ENCODE assay signal across 28 mouse cellular contexts in the genomic region with DNA sequence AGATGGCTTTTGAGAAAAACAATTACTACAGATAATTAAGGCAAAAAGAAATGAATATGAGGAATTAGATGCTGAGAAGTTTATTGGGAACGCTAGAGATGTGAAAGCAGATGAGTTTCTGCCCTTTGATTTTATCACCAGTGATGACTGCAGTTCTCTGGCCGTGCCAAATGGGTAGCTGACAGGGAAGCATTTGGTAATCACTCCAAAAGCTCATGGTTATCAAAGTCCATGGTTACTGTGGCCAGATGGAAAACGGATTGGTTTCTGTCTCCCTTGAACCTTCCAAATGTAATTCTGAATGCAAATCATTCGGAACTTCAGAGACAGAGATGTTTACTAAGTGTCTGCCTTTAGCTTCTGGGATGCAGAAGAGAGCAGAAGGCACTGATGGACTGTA. TPM values are rescaled to one million over a fixed set of nuclear protein-coding genes. Genes with fewer than 3 reads are reported as not detected.
DNase-seq lines count a peak whose midpoint lies in the region; ATAC-seq and TF ChIP-seq lines count a peak whose summit lies in the region.
"Had no signal": no experiment of that assay in that cellular context is flagged by ENCODE, and none has a peak within 500 bp of the region (broad histone marks: within the 10 kb centered on the region; RNA-seq: fewer than 3 reads in every experiment).

No protein-coding gene starts in this region.

- no peak overlapping the region for H3K4me3 ChIP-seq in forebrain, postnatal 0 days (ENCODE audit: low read depth, low read length)
- H3K4me3 ChIP-seq in forebrain, embryonic 16.5 days (replicated peaks; ENCODE audit: low read length), result no peak overlapping the region
- no peak overlapping the region for H3K4me3 ChIP-seq in kidney, adult 2 months (ENCODE audit: insufficient read depth, low read depth, low read length)
- H3K4me3 ChIP-seq in liver, adult 2 months (ENCODE audit: insufficient read depth, low read depth, low read length), result no peak overlapping the region
- no peak overlapping the region for H3K4me3 ChIP-seq in liver, embryonic 12.5 days
- H3K4me3 ChIP-seq: embryonic facial prominence, embryonic 10.5 days; embryonic facial prominence, embryonic 13.5 days; erythroblast, embryonic 14.5 days; forebrain, embryonic 12.5 days; forebrain, embryonic 15.5 days; gastrocnemius, adult 2 months; heart, embryonic 12.5 days; heart, embryonic 15.5 days had no signal

- no peak for TF ChIP-seq POLR2A in kidney, adult 2 months (IDR thresholded peaks at IDR 0.05; ENCODE audit: low read depth, low read length)
- no peak for TF ChIP-seq POLR2A in liver, adult 2 months (IDR thresholded peaks at IDR 0.05; ENCODE audit: extremely low read depth, insufficient read depth, low read length)

- no peaks in the 10 kb centered on the region for H3K9me3 ChIP-seq in forebrain, postnatal 0 days (ENCODE audit: low read length)
- H3K9me3 ChIP-seq in forebrain, embryonic 16.5 days (ENCODE audit: control insufficient read depth, low read length), result no peaks in the 10 kb centered on the region
- H3K9me3 ChIP-seq in liver, embryonic 12.5 days (replicated peaks), result no peaks in the 10 kb centered on the region
- H3K9me3 ChIP-seq: embryonic facial prominence, embryonic 10.5 days; embryonic facial prominence, embryonic 13.5 days; forebrain, embryonic 12.5 days; forebrain, embryonic 15.5 days; heart, embryonic 12.5 days; heart, embryonic 15.5 days had no signal

- H3K79me2 ChIP-seq in liver, adult 2 months (ENCODE audit: control insufficient read depth, insufficient read depth, low read length), result peaks cover 27% of the 10 kb centered on the region

- DNase-seq in forebrain, postnatal 0 days, result no peak
- peak; percentile 61 for DNase-seq in kidney, adult 2 months
- DNase-seq in kidney, adult 18-20 months, result no peak
- DNase-seq in liver, adult 2 months (ENCODE audit: extremely low read depth, low read depth, low spot score), result peak; percentile 98
- DNase-seq: adrenal gland, adult 8-10 months; adrenal gland, postnatal 25 days; cerebellum, adult 11-12 months; cerebellum, adult 8-10 months; cerebellum, postnatal 10 days; cerebellum, postnatal 36 days; embryo, embryonic 11 days; gastrocnemius, adult 2 months; gastrocnemius, postnatal 14 days; heart, adult 18-20 months; heart, postnatal 10 days; heart, postnatal 4 days had no signal

- H3K4me2 ChIP-seq in forebrain, postnatal 0 days (ENCODE audit: low read depth), result no peak overlapping the region
- no peak overlapping the region for H3K4me2 ChIP-seq in forebrain, embryonic 16.5 days (ENCODE audit: low read length)
- no peak overlapping the region for H3K4me2 ChIP-seq in liver, embryonic 12.5 days
- H3K4me2 ChIP-seq: embryonic facial prominence, embryonic 13.5 days; forebrain, embryonic 12.5 days; forebrain, embryonic 15.5 days; heart, embryonic 12.5 days; heart, embryonic 15.5 days; hindbrain, embryonic 14.5 days had no signal

- H3K27ac ChIP-seq in forebrain, postnatal 0 days (ENCODE audit: low read depth, low read length), result no peak overlapping the region
- H3K27ac ChIP-seq in forebrain, embryonic 16.5 days (ENCODE audit: low read length), result no peak overlapping the region
- no peak overlapping the region for H3K27ac ChIP-seq in kidney, adult 2 months (ENCODE audit: insufficient read depth, low read depth, low read length)
- peak overlapping the region; percentile 89 for H3K27ac ChIP-seq in liver, adult 2 months (replicated peaks; ENCODE audit: insufficient read depth, low read depth, low read length)
- no peak overlapping the region for H3K27ac ChIP-seq in liver, embryonic 12.5 days
- H3K27ac ChIP-seq: embryonic facial prominence, embryonic 10.5 days; embryonic facial prominence, embryonic 13.5 days; forebrain, embryonic 12.5 days; forebrain, embryonic 15.5 days; gastrocnemius, adult 2 months; heart, embryonic 15.5 days; hindbrain, embryonic 14.5 days; hindbrain, postnatal 0 days had no signal

- peak; percentile 53; the same call in 1 of the 2 replicates for ATAC-seq in forebrain, postnatal 0 days
- ATAC-seq in forebrain, embryonic 16.5 days, result no peak
- no peak for ATAC-seq in liver, embryonic 12.5 days
- ATAC-seq: activated CD4-positive, CD25-positive, alpha-beta regulatory T cell, adult 4 months; forebrain, embryonic 15.5 days; hindbrain, postnatal 0 days had no signal

- H3K27me3 ChIP-seq in forebrain, postnatal 0 days (ENCODE audit: insufficient read depth, low read length), result no peaks in the 10 kb centered on the region
- no peaks in the 10 kb centered on the region for H3K27me3 ChIP-seq in forebrain, embryonic 16.5 days (replicated peaks; ENCODE audit: control insufficient read depth, insufficient read depth, low read length)
- H3K27me3 ChIP-seq in kidney, adult 2 months (replicated peaks; ENCODE audit: control insufficient read depth, insufficient read depth, low read length), result no peaks in the 10 kb centered on the region
- no peaks in the 10 kb centered on the region for H3K27me3 ChIP-seq in liver, adult 2 months (ENCODE audit: control insufficient read depth, insufficient read depth, low read length)
- no peaks in the 10 kb centered on the region for H3K27me3 ChIP-seq in liver, embryonic 12.5 days (replicated peaks)
- H3K27me3 ChIP-seq: embryonic facial prominence, embryonic 13.5 days; forebrain, embryonic 12.5 days; forebrain, embryonic 15.5 days; heart, embryonic 12.5 days; heart, embryonic 15.5 days had no signal

- no peaks in the 10 kb centered on the region; the same call in 1 of the 2 replicates for H3K36me3 ChIP-seq in forebrain, postnatal 0 days (ENCODE audit: insufficient read depth)
- H3K36me3 ChIP-seq in forebrain, embryonic 16.5 days (ENCODE audit: control insufficient read depth, insufficient read depth), result no peaks in the 10 kb centered on the region
- no peaks in the 10 kb centered on the region for H3K36me3 ChIP-seq in kidney, adult 2 months (ENCODE audit: control insufficient read depth, insufficient read depth, low read length)
- no peaks in the 10 kb centered on the region for H3K36me3 ChIP-seq in liver, adult 2 months (ENCODE audit: control insufficient read depth, insufficient read depth, low read length)
- H3K36me3 ChIP-seq in liver, embryonic 12.5 days, result peaks cover 9% of the 10 kb centered on the region
- H3K36me3 ChIP-seq: forebrain, embryonic 12.5 days; forebrain, embryonic 15.5 days had no signal

- no peak overlapping the region for H3K9ac ChIP-seq in forebrain, postnatal 0 days
- H3K9ac ChIP-seq in forebrain, embryonic 16.5 days (replicated peaks; ENCODE audit: low read depth, low read length), result no peak overlapping the region
- H3K9ac ChIP-seq in liver, adult 2 months (ENCODE audit: low read depth, low read length), result peak overlapping the region; percentile 56; the same call in 1 of the 2 replicates
- H3K9ac ChIP-seq in liver, embryonic 12.5 days, result no peak overlapping the region
- H3K9ac ChIP-seq: embryonic facial prominence, embryonic 13.5 days; forebrain, embryonic 12.5 days; forebrain, embryonic 15.5 days; heart, embryonic 12.5 days; heart, embryonic 15.5 days; hindbrain, embryonic 14.5 days had no signal

- 68% methylated on average over 4 of the region's 4 CpGs for WGBS in forebrain, postnatal 0 days
- WGBS in forebrain, embryonic 16.5 days, result 73% methylated on average over 4 of the region's 4 CpGs
- 58% methylated on average over 4 of the region's 4 CpGs for WGBS in kidney, adult 2 months
- WGBS in liver, adult 2 months, result 26% methylated on average over 4 of the region's 4 CpGs
- WGBS in liver, embryonic 12.5 days (ENCODE audit: insufficient replicate concordance), result 74% methylated on average over 4 of the region's 4 CpGs

- no peak for TF ChIP-seq CTCF in forebrain, postnatal 0 days (IDR thresholded peaks at IDR 0.05; ENCODE audit: low read depth)
- no peak for TF ChIP-seq CTCF in kidney, adult 2 months (conservative IDR thresholded peaks at IDR 0.05; ENCODE audit: insufficient read depth, insufficient read length, low read depth, low read length)
- TF ChIP-seq CTCF in liver, adult 2 months (IDR thresholded peaks at IDR 0.05; ENCODE audit: low read depth, low read length), result no peak

- H3K4me1 ChIP-seq in forebrain, postnatal 0 days (ENCODE audit: insufficient read depth), result no peaks in the 10 kb centered on the region
- no peaks in the 10 kb centered on the region for H3K4me1 ChIP-seq in forebrain, embryonic 16.5 days (replicated peaks; ENCODE audit: control insufficient read depth, insufficient read depth, low read length)
- peaks cover 18% of the 10 kb centered on the region for H3K4me1 ChIP-seq in kidney, adult 2 months (ENCODE audit: control insufficient read depth, insufficient read depth, low read length)
- H3K4me1 ChIP-seq in liver, adult 2 months (ENCODE audit: control insufficient read depth, insufficient read depth, low read length), result peaks cover 46% of the 10 kb centered on the region
- H3K4me1 ChIP-seq in liver, embryonic 12.5 days, result 0 out of 2 replicates have a peak, but pooled peaks cover 5% of the 10 kb centered on the region
- H3K4me1 ChIP-seq: embryonic facial prominence, embryonic 10.5 days; embryonic facial prominence, embryonic 13.5 days; forebrain, embryonic 12.5 days; forebrain, embryonic 15.5 days had no signal

RNA-seq across cellular contexts. Expression of a gene that starts 37.1 kb away (rescaled TPM):
- 81.1 and 89.5 TPM in 2 replicates for total RNA-seq in forebrain, postnatal 0 days (2014; rRNA removed)
- polyA plus RNA-seq in forebrain, postnatal 0 days (2015; fragmentation: Nextera tagmentation; extraction: Ambion mirVana), result 11.7 and 16.6 TPM in 2 replicates
- 23.7 and 23.8 TPM in 2 replicates for polyA plus RNA-seq in forebrain, embryonic 16.5 days (2015; fragmentation: Nextera tagmentation; extraction: Ambion mirVana)
- polyA plus RNA-seq in kidney, adult 2 months (2012; rRNA removed), result 17.1 and 17.6 TPM in 2 replicates
- total RNA-seq in liver, adult 2 months (2014; rRNA removed), result 30.0 and 30.9 TPM in 2 replicates
- polyA plus RNA-seq in liver, adult 2 months (2012; rRNA removed), result 3.7 and 4.2 TPM in 2 replicates
- 11.4 and 12.1 TPM in 2 replicates for polyA plus RNA-seq in liver, embryonic 12.5 days (2016; fragmentation: Nextera tagmentation; extraction: Ambion mirVana)

Comparison
In these comparisons a context has a peak if more than half of its experiments do, and no peak if none do; other contexts are left out.
1. DNase-seq: peak in kidney, adult 2 months (single experiment) and liver, adult 2 months (single experiment); none in forebrain, postnatal 0 days (single experiment) and kidney, adult 18-20 months (single experiment).